Mouse (Mus musculus): ENCODE measurements around the gene Sohlh1.
"Not testable (repeated sequence)": the region's sequence is repeated elsewhere in the genome, so short reads cannot be mapped to it uniquely, and the experiment has no call there.

The Sohlh1 gene

GRCm38 (mm10) chr2:25842161-25842560 is 4.9 kb downstream of the Sohlh1 start:
- no peak for DNase-seq (ENCODE audit: low spot score in 2 of 2)

GRCm38 (mm10) chr2:25836291-25836690 is 10.8 kb downstream of the Sohlh1 start:
- peak in 1 of 2 experiments; percentile 72 for DNase-seq (ENCODE audit: low spot score in 2 of 2)

GRCm38 (mm10) chr2:25830786-25831185 is 16.3 kb downstream of the Sohlh1 start:
- DNase-seq (ENCODE audit: low spot score in 2 of 2), result no peak

- no peak for DNase-seq (ENCODE audit: low spot score in 2 of 2)
Measured at GRCm38 (mm10) chr2:25828344-25828947, 18.6 kb downstream of the Sohlh1 start.

- DNase-seq (ENCODE audit: low spot score in 2 of 2), result no peak
Measured at GRCm38 (mm10) chr2:25824751-25825150, 22.3 kb downstream of the Sohlh1 start.

GRCm38 (mm10) chr2:25822806-25823205 is 24.2 kb downstream of the Sohlh1 start, which contains the start of gene Lcn9:
Gene Lcn9, plus strand, starts transcription at chr2:25823153.
- no peak for DNase-seq (ENCODE audit: low spot score in 2 of 2)

- not testable (repeated sequence) for DNase-seq (ENCODE audit: low spot score in 2 of 2)
Measured at GRCm38 (mm10) chr2:25815748-25816147, 31.3 kb downstream of the Sohlh1 start, which contains the start of gene Glt6d1. Gene Glt6d1, minus strand, starts transcription at chr2:25815848.

GRCm38 (mm10) chr2:25813364-25813763 is 33.7 kb downstream of the Sohlh1 start:
- DNase-seq (ENCODE audit: low spot score in 2 of 2), result no peak

- no peak for DNase-seq (ENCODE audit: low spot score in 2 of 2)
Measured at GRCm38 (mm10) chr2:25811711-25812110, 35.3 kb downstream of the Sohlh1 start.

GRCm38 (mm10) chr2:25798065-25798464 is 49.0 kb downstream of the Sohlh1 start:
- DNase-seq (ENCODE audit: low spot score in 2 of 2), result no peak

GRCm38 (mm10) chr2:25797635-25798034 is 49.4 kb downstream of the Sohlh1 start:
- no peak for DNase-seq (ENCODE audit: low spot score in 2 of 2)

Data from frontal cortex, postnatal 10 days (tissue).